Mouse (Mus musculus) liver, adult 2 months (tissue): ENCODE data around the gene Fam205a2. TPM values are rescaled to one million over a fixed set of nuclear protein-coding genes. Genes with fewer than 3 reads are reported as not detected.
"Not testable (repeated sequence)": the region's sequence is repeated elsewhere in the genome, so short reads cannot be mapped to it uniquely, and the experiment has no call there.

Source experiments
- DNase-seq: peaks from one replicate; pipeline ENCODE4 v3.0.0-alpha.2; 2011; ENCODE audit warnings: low read depth, low spot score; ENCODE audit errors: extremely low read depth
- H3K27ac ChIP-seq: fragments of 200-500 bp; replicated peaks from 2 replicates; pipeline ENCODE4 v1.5.1; 2012; ENCODE audit warnings: low read depth, mild to moderate bottlenecking, control low read depth, inconsistent platforms, low read length; ENCODE audit not compliant: insufficient read depth
- H3K27me3 ChIP-seq: fragments of 200-500 bp; 2 replicates; pipeline ENCODE4 v1.6.1; 2012; ENCODE audit warnings: mild to moderate bottlenecking, moderate library complexity, low read length, inconsistent platforms; ENCODE audit not compliant: control insufficient read depth, insufficient read depth
- H3K36me3 ChIP-seq: fragments of 200-500 bp; 2 replicates; pipeline ENCODE4 v1.6.1; 2012; ENCODE audit warnings: low read length, inconsistent platforms; ENCODE audit not compliant: control insufficient read depth, insufficient read depth
- H3K4me1 ChIP-seq: fragments of 200-500 bp; 2 replicates; pipeline ENCODE4 v1.6.1; 2011; ENCODE audit warnings: low read length; ENCODE audit not compliant: control insufficient read depth, insufficient read depth
- H3K4me3 ChIP-seq: fragments of 200-500 bp; 2 replicates; pipeline ENCODE4 v1.5.1; 2011; ENCODE audit warnings: low read depth, mild to moderate bottlenecking, control low read depth, low read length, moderate library complexity; ENCODE audit not compliant: insufficient read depth
- H3K79me2 ChIP-seq: fragments of 200-500 bp; 2 replicates; pipeline ENCODE4 v1.6.1; 2012; ENCODE audit warnings: inconsistent platforms, mild to moderate bottlenecking, low read length, moderate library complexity; ENCODE audit not compliant: control insufficient read depth, insufficient read depth
- H3K9ac ChIP-seq: fragments of 200-500 bp; 2 replicates; pipeline ENCODE4 v1.6.1; 2012; ENCODE audit warnings: low read depth, mild to moderate bottlenecking, control low read depth, inconsistent platforms, low read length
- WGBS: fragments of 180-500 bp; shearing (Covaris S2); methylation state at CpG from one replicate; pipeline ENCODE4 v1.1.7; 2018; 5-methylcytosine and 5-hydroxymethylcytosine counted together
- polyA plus RNA-seq: library from polyadenylated mRNA; depleted of rRNA; stranded (reverse); fragments of >200 nt; gene quantifications from 2 replicates; pipeline ENCODE4 v1.2.3, GENCODE M21; 2012; rRNA removed
- total RNA-seq: library from RNA; depleted of rRNA; stranded (reverse); fragments of >200 nt; gene quantifications from 2 replicates; pipeline ENCODE4 v1.2.3, GENCODE M21; 2014; rRNA removed

The Fam205a2 gene
- total RNA-seq (not detected in 2 replicates), polyA plus RNA-seq (not detected in 2 replicates)

DNA sequence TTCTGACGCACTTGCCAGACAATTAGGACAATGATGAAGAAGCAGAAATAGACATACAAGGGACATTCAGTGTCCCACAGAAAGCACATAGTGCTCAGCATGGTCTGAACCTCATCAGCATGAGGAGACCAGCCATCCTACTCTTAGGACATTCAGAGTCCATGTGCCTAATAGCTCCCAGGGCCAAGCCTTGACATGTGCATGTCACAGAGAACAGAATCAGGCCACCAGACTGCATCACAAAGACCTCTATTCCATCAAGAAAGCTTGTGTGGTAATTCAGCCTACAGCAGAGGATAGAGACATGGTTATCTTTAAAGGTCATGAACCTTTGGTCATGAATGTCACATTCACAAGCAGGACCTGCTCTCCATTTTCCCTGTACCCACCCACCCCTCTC, at the start of gene Fam205a2:
TSS of gene Fam205a2 (minus strand) at position 101 of the 400 bp plus-strand sequence.
- no CpG with 5 or more reads among the region's 1 CpGs for WGBS

More for the DNA sequence above, at the start of gene Fam205a2:
- not testable (repeated sequence) for H3K27me3 ChIP-seq, H3K9ac ChIP-seq, H3K36me3 ChIP-seq, H3K79me2 ChIP-seq, H3K4me1 ChIP-seq, DNase-seq, H3K4me3 ChIP-seq, H3K27ac ChIP-seq

Other genes starting within 250 kb of the Fam205a2 start
- not detected in 2 replicates for gene Gm21953, start 233.9 kb downstream of the Fam205a2 start, total RNA-seq
- gene Gm21953, start 233.9 kb downstream of the Fam205a2 start, polyA plus RNA-seq = not detected in 2 replicates
- not detected in 2 replicates for gene Fam205a3, start 209.8 kb downstream of the Fam205a2 start, total RNA-seq
- not detected in 2 replicates for gene Fam205a3, start 209.8 kb downstream of the Fam205a2 start, polyA plus RNA-seq
- gene Gm21586, start 88.8 kb downstream of the Fam205a2 start, total RNA-seq = not detected in 2 replicates
- not detected in 2 replicates for gene Gm21586, start 88.8 kb downstream of the Fam205a2 start, polyA plus RNA-seq
- not detected in 2 replicates for gene Gm2163, start 61.4 kb downstream of the Fam205a2 start, total RNA-seq
- not detected in 2 replicates for gene Gm2163, start 61.4 kb downstream of the Fam205a2 start, polyA plus RNA-seq
- gene Gm10591, start 84.0 kb upstream of the Fam205a2 start, total RNA-seq = not detected in 2 replicates
- not detected in 2 replicates for gene Gm10591, start 84.0 kb upstream of the Fam205a2 start, polyA plus RNA-seq
- gene Gm2564, start 101.5 kb upstream of the Fam205a2 start, total RNA-seq = 0.47 TPM in 1 of 2 replicates, not detected in the other
- gene Gm2564, start 101.5 kb upstream of the Fam205a2 start, polyA plus RNA-seq = 1.4 and 2.0 TPM in 2 replicates
- gene Ccl27b, start 127.1 kb upstream of the Fam205a2 start, total RNA-seq = not detected in 2 replicates
- gene Ccl27b, start 127.1 kb upstream of the Fam205a2 start, polyA plus RNA-seq = not detected in 2 replicates
- gene Il11ra2, start 133.7 kb upstream of the Fam205a2 start, total RNA-seq = not detected in 2 replicates
- gene Il11ra2, start 133.7 kb upstream of the Fam205a2 start, polyA plus RNA-seq = 0.28 TPM in 1 of 2 replicates, not detected in the other
- not detected in 2 replicates for gene 4930578G10Rik, start 207.4 kb upstream of the Fam205a2 start, total RNA-seq
- gene 4930578G10Rik, start 207.4 kb upstream of the Fam205a2 start, polyA plus RNA-seq = not detected in 2 replicates
- gene Ccl19, start 228.4 kb upstream of the Fam205a2 start, total RNA-seq = 0.65 and 1.0 TPM in 2 replicates
- 2.4 and 4.8 TPM in 2 replicates for gene Ccl19, start 228.4 kb upstream of the Fam205a2 start, polyA plus RNA-seq
- 2.9 and 4.1 TPM in 2 replicates for gene Ccl21a, start 245.8 kb upstream of the Fam205a2 start, total RNA-seq
- 1.1 and 2.1 TPM in 2 replicates for gene Ccl21a, start 245.8 kb upstream of the Fam205a2 start, polyA plus RNA-seq